Mouse (Mus musculus) cortical plate, adult 2 months (tissue): ENCODE data around the gene Pkmyt1. TPM values are rescaled to one million over a fixed set of nuclear protein-coding genes. Genes with fewer than 3 reads are reported as not detected.
A peak's percentile ranks its signal among the peaks of the same experiment; 100 is the strongest.
"Not testable (repeated sequence)": the region's sequence is repeated elsewhere in the genome, so short reads cannot be mapped to it uniquely, and the experiment has no call there.

Experiments
- H3K27ac ChIP-seq: fragments of 200-500 bp; 2 replicates; pipeline ENCODE4 v1.5.1; 2012; ENCODE audit warnings: low read length, control low read depth, inconsistent platforms; ENCODE audit not compliant: insufficient read depth
- H3K4me1 ChIP-seq: fragments of 200-500 bp; 2 replicates; pipeline ENCODE4 v1.6.1; 2011; ENCODE audit warnings: low read length; ENCODE audit not compliant: control insufficient read depth, insufficient read depth
- H3K4me3 ChIP-seq: fragments of 200-500 bp; 2 replicates; pipeline ENCODE4 v1.5.1; 2011; ENCODE audit warnings: mild to moderate bottlenecking, low read length, control low read depth; ENCODE audit not compliant: insufficient read depth
- CTCF ChIP-seq: fragments of 200-500 bp; IDR thresholded peaks from 2 replicates; pipeline ENCODE4 v1.5.1; 2011; ENCODE audit warnings: mild to moderate bottlenecking, control low read depth, low read length; ENCODE audit not compliant: insufficient read depth; ENCODE audit errors: extremely low read depth
- POLR2A ChIP-seq: fragments of 200-500 bp; IDR thresholded peaks from 2 replicates; pipeline ENCODE4 v1.6.1; 2011; ENCODE audit warnings: mild to moderate bottlenecking, low read length, control low read depth; ENCODE audit not compliant: insufficient read depth; ENCODE audit errors: extremely low read depth
- polyA plus RNA-seq: library from polyadenylated mRNA; depleted of rRNA; stranded (reverse); fragments of >200 nt; gene quantifications from 2 replicates; pipeline ENCODE4 v1.2.3, GENCODE M21; 2012

Gene Pkmyt1
- polyA plus RNA-seq, 1 experiment = 10.3 TPM

- Histone ChIP-seq H3K4me3 (no peak overlapping the region), H3K27ac (no peak overlapping the region), H3K4me1 (no peaks in the 10 kb centered on the region)
- TF ChIP-seq CTCF (no peak), POLR2A (no peak)
These were observed 32.7 kb downstream of the Pkmyt1 start for GRCm38 (mm10) chr17:23758801-23759200.

GRCm38 (mm10) chr17:23760231-23760630 is 34.1 kb downstream of the Pkmyt1 start:
- no peaks in the 10 kb centered on the region for H3K4me1 ChIP-seq
- no peak overlapping the region for H3K27ac ChIP-seq
- TF ChIP-seq CTCF (no peak), POLR2A (no peak)
- no peak overlapping the region for H3K4me3 ChIP-seq

GRCm38 (mm10) chr17:23761155-23761554 is 35.0 kb downstream of the Pkmyt1 start:
- no peak overlapping the region for H3K27ac ChIP-seq
- TF ChIP-seq POLR2A (no peak), CTCF (no peak)
- no peaks in the 10 kb centered on the region for H3K4me1 ChIP-seq
- H3K4me3 ChIP-seq = no peak overlapping the region

DNA sequence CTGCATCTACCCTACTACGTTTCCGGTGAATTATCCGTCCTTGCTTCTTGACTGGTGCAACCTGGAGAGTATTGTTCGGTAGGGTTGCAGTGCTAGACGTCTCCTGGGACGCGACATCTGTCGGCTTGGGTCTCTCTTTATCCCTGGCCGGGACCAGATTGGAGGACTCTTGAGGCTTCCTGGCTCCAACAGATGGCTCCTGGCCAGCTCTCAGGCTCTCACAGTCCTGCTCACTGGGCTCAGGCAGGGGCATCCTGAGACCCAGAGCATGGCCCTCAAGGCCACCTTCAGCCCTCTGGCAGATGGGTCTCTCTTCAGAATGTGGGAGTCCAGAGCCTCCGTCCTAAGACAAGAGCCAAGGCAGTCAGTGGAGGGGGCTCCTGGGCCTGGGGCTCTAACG is 36.8 kb downstream of the Pkmyt1 start:
- TF ChIP-seq CTCF (no peak), POLR2A (no peak)
- H3K4me3 ChIP-seq = no peak overlapping the region
- H3K27ac ChIP-seq = no peak overlapping the region
- H3K4me1 ChIP-seq = no peaks in the 10 kb centered on the region

- TF ChIP-seq POLR2A = no peak
- no peak for TF ChIP-seq CTCF
- H3K27ac ChIP-seq = no peak overlapping the region
- peak overlapping the region; percentile 97 for H3K4me3 ChIP-seq
- peaks cover 6% of the 10 kb centered on the region for H3K4me1 ChIP-seq
These were observed 44.4 kb downstream of the Pkmyt1 start for GRCm38 (mm10) chr17:23770493-23770892.

GRCm38 (mm10) chr17:23770896-23771283 is 44.8 kb downstream of the Pkmyt1 start:
- peak overlapping the region; percentile 97 for H3K4me3 ChIP-seq
- peaks cover 6% of the 10 kb centered on the region for H3K4me1 ChIP-seq
- TF ChIP-seq CTCF (no peak), POLR2A (no peak)
- H3K27ac ChIP-seq = peak overlapping the region; percentile 77

- H3K27ac ChIP-seq = peak within 1 kb of the TSS; percentile 77
- H3K4me1 ChIP-seq = peaks cover 6% of the 10 kb centered on the region
- TF ChIP-seq CTCF (no peak), POLR2A (peak; percentile 75; the same call in 1 of the 2 replicates)
- H3K4me3 ChIP-seq = peak within 1 kb of the TSS; percentile 97
These were observed 45.4 kb downstream of the Pkmyt1 start, which contains the start of gene Flywch1 for GRCm38 (mm10) chr17:23771284-23772218. Flywch1 (minus strand) TSS chr17:23771602.

- H3K4me3 ChIP-seq = peak overlapping the region; percentile 97; the same call in 1 of the 2 replicates
- H3K27ac ChIP-seq = not testable (repeated sequence)
These were observed 46.1 kb downstream of the Pkmyt1 start for GRCm38 (mm10) chr17:23772219-23772556.

DNA sequence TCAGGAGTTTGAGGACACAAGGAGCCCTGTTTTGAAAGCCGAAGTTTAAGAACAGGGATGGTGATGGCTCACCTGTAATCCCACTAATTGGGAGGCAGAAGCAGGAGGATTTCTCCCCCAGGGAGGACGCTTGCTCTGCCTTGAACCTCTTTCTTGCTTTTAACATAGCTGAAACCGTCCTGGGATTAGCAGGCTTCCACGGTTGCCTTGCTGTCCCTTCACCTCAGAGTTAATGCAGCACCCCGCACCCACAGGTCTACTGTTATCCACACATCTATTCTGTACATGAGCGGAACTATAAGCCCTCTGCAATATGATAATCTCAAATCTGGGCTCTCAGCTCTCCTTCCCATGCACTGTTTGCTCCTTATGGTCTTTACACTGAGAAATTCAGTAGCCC is 47.5 kb downstream of the Pkmyt1 start:
- Histone ChIP-seq H3K4me3 (no peak overlapping the region), H3K27ac (no peak overlapping the region), H3K4me1 (peaks cover 6% of the 10 kb centered on the region; the same call in 1 of the 2 replicates)
- no peak for TF ChIP-seq CTCF
- TF ChIP-seq POLR2A = no peak

More at GRCm38 (mm10) chr17:23772219-23772556, 46.1 kb downstream of the Pkmyt1 start:
- H3K4me1 ChIP-seq = not testable (repeated sequence)

- Histone ChIP-seq H3K27ac (no peak overlapping the region), H3K4me1 (peaks cover 6% of the 10 kb centered on the region; the same call in 1 of the 2 replicates), H3K4me3 (no peak overlapping the region)
- TF ChIP-seq POLR2A (no peak), CTCF (peak; percentile 82)
These were observed 48.0 kb downstream of the Pkmyt1 start for GRCm38 (mm10) chr17:23774090-23774489.
